Mouse (Mus musculus): Measurements from ENCODE around the gene Gfod2. TPM values are rescaled to one million over a fixed set of nuclear protein-coding genes. Genes with fewer than 3 reads are reported as not detected.

Gene Gfod2
- polyA plus RNA-seq, 1 experiment from 2014 or later, result 18.2 TPM

- no peaks in the 10 kb centered on the region for H3K9me3 ChIP-seq
- H3K27me3 ChIP-seq (ENCODE audit: insufficient read depth, poor library complexity, severe bottlenecking), result no peaks in the 10 kb centered on the region
- peaks cover 19% of the 10 kb centered on the region for H3K4me1 ChIP-seq
- H3K27ac ChIP-seq, result no peak overlapping the region
- 80% methylated on average over 4 of the region's 4 CpGs for WGBS
- no peak for DNase-seq (ENCODE audit: low spot score)
- H3K4me3 ChIP-seq, result no peak overlapping the region
- H3K36me3 ChIP-seq, result peaks cover 5% of the 10 kb centered on the region; the same call in 1 of the 2 replicates
Observed at GRCm38 (mm10) chr8:105743301-105743700, 15.2 kb downstream of the Gfod2 start.

GRCm38 (mm10) chr8:105739216-105739615 lies 19.2 kb downstream of the Gfod2 start:
- H3K36me3 ChIP-seq, result peaks cover 5% of the 10 kb centered on the region; the same call in 1 of the 2 replicates
- 89% methylated on average over 5 of the region's 5 CpGs for whole genome bisulfite sequencing

GRCm38 (mm10) chr8:105732186-105732585 lies 26.3 kb downstream of the Gfod2 start:
- Histone ChIP-seq H3K4me3 (no peak overlapping the region), H3K4me1 (peaks cover 6% of the 10 kb centered on the region; the same call in 1 of the 2 replicates), H3K9me3 (no peaks in the 10 kb centered on the region), H3K36me3 (peaks cover 9% of the 10 kb centered on the region), H3K27me3 (ENCODE audit: insufficient read depth, poor library complexity, severe bottlenecking) (no peaks in the 10 kb centered on the region), H3K27ac (no peak overlapping the region)
- no peak for DNase-seq (ENCODE audit: low spot score)
- WGBS, result 91% methylated on average over 5 of the region's 5 CpGs

More at GRCm38 (mm10) chr8:105739216-105739615, 19.2 kb downstream of the Gfod2 start:
- H3K4me3 ChIP-seq, result no peak overlapping the region
- no peaks in the 10 kb centered on the region for H3K9me3 ChIP-seq
- no peaks in the 10 kb centered on the region for H3K27me3 ChIP-seq (ENCODE audit: insufficient read depth, poor library complexity, severe bottlenecking)
- H3K4me1 ChIP-seq, result peaks cover 6% of the 10 kb centered on the region
- DNase-seq (ENCODE audit: low spot score), result no peak
- H3K27ac ChIP-seq, result no peak overlapping the region

DNA sequence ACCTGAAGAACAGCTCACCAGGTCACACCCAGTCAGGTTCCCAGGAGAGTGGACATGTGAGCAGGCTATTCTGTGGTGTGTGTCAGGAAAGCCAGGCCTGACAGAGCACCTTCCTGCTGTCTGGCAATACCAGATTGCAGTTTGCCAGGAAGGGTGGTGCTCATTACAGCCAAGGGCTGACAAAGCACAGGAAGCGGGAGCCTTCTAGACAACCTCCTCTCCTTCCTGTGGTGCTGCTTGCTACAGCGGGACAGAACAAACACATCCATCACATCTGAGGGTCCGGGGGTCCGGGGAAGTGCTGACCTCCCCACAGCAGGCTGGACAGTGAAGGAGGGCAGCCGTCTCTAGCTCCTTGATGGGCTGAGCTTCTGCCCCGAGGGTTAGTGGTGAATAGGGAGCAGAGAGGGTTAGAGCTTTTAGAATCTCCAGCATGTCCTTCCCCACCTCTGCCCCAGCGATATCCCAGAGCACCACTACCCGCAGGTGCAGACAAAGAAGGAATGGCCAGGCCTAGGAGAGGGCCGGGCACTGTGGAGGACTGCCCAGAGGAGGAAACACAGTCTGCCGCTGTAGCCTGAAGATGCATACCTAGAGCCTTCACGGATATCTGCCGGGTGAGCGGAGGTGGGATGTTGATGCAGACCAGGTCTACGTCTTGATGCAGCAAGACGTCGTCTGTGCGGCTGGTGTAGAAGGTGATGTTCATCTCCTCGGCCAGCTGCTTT lies 30.9 kb downstream of the Gfod2 start:
- H3K27ac ChIP-seq, result peak overlapping the region; percentile 74
- no peaks in the 10 kb centered on the region for H3K27me3 ChIP-seq (ENCODE audit: insufficient read depth, poor library complexity, severe bottlenecking)
- H3K4me3 ChIP-seq, result no peak overlapping the region
- no peaks in the 10 kb centered on the region for H3K9me3 ChIP-seq
- WGBS, result 66% methylated on average over 18 of the region's 18 CpGs
- DNase-seq (ENCODE audit: low spot score), result no peak
- H3K4me1 ChIP-seq, result peaks cover 6% of the 10 kb centered on the region; the same call in 1 of the 2 replicates
- peaks cover 36% of the 10 kb centered on the region for H3K36me3 ChIP-seq

DNA sequence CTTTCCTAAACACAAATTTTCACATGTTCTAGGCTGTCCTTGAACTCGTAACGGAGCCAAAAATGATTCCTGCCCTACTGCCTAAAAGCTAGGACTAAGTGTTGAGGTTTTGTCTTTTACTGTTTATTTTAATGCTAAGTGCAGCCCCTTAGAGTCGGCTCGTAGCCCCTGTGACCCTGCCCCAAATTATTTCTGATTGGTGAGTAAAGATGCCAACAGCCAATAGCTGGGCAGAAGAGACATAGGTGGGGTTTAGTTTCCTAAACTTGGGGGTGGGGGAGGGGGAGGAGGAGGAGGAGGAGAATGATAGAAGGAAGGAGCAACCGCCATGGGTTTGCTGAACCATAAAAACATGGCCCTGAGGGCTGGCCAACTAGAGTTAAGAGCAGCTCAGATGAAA lies 32.7 kb downstream of the Gfod2 start:
- no peak overlapping the region for H3K4me3 ChIP-seq
- no peak overlapping the region for H3K27ac ChIP-seq
- H3K36me3 ChIP-seq, result peaks cover 36% of the 10 kb centered on the region
- no peak for DNase-seq (ENCODE audit: low spot score)
- 73% methylated on average over 5 of the region's 5 CpGs for WGBS
- H3K4me1 ChIP-seq, result peaks cover 6% of the 10 kb centered on the region; the same call in 1 of the 2 replicates
- H3K27me3 ChIP-seq (ENCODE audit: insufficient read depth, poor library complexity, severe bottlenecking), result no peaks in the 10 kb centered on the region
- H3K9me3 ChIP-seq, result no peaks in the 10 kb centered on the region

- no peak for DNase-seq (ENCODE audit: low spot score)
- peaks cover 4% of the 10 kb centered on the region; the same call in 1 of the 2 replicates for H3K4me1 ChIP-seq
- no peaks in the 10 kb centered on the region for H3K9me3 ChIP-seq
- no peak overlapping the region for H3K27ac ChIP-seq
- no peaks in the 10 kb centered on the region for H3K27me3 ChIP-seq (ENCODE audit: insufficient read depth, poor library complexity, severe bottlenecking)
- H3K36me3 ChIP-seq, result peaks cover 33% of the 10 kb centered on the region
- no peak overlapping the region for H3K4me3 ChIP-seq
- 87% methylated on average over 9 of the region's 9 CpGs for WGBS
Observed at GRCm38 (mm10) chr8:105722861-105723260, 35.6 kb downstream of the Gfod2 start.

DNA sequence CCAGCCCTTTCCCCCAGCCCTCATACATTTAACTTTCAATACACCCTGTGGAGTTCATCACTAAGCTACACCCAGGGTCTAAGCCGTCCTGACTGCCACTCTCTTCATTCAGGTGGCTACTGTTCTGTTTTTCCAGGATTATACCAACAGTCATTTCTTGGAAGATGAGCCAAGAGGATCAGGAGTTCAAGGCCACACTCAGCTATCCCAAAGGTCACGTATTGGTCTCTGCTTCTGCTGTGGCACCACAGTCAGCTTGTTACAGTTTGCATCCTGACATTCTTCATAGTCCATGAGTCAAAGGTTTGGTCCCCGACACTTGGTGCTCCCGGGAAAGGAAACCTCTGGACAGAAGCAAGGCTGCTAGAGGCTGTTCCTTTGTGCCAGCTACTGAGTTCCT lies 38.8 kb downstream of the Gfod2 start:
- no peaks in the 10 kb centered on the region for H3K4me1 ChIP-seq
- 83% methylated on average over 4 of the region's 4 CpGs for WGBS
- no peak for DNase-seq (ENCODE audit: low spot score)

DNA sequence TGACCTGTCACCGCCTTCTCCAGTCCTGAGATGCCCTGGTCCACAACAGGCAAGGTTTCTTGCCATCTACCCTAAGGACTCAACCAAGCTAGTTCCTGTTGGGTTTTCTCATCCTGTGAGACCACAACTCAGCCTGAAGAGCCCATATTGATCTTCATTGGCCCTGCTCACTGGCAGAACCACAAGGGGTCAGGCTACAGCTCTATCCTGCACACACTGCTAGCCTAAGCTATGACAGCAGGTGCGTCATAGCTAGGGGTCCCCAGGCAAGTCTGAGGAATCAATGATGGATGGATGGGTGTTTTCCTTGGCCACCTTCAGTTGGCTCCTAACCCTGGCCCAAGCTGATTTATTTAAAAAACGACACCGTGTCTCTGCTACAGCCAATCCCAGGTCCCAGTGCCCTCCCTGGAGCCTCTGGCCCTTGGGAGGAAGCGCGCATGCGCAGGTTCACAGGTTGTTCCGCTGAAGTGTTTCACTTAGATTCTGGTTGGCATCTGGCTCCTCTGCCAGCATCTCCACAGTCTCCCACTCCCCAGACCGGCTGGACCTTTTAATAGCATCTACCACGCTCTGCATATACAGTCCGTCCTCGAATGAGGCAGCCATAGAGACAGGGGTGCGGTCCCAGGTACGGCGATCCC lies 42.0 kb downstream of the Gfod2 start:
- Histone ChIP-seq H3K4me3 (no peak overlapping the region), H3K36me3 (peaks cover 19% of the 10 kb centered on the region), H3K27ac (no peak overlapping the region), H3K27me3 (ENCODE audit: insufficient read depth, poor library complexity, severe bottlenecking) (no peaks in the 10 kb centered on the region), H3K9me3 (no peaks in the 10 kb centered on the region), H3K4me1 (no peaks in the 10 kb centered on the region)
- 85% methylated on average over 15 of the region's 15 CpGs for WGBS
- no peak for DNase-seq (ENCODE audit: low spot score)

More for the DNA sequence above, 38.8 kb downstream of the Gfod2 start:
- Histone ChIP-seq H3K4me3 (no peak overlapping the region), H3K36me3 (peaks cover 34% of the 10 kb centered on the region), H3K27me3 (ENCODE audit: insufficient read depth, poor library complexity, severe bottlenecking) (no peaks in the 10 kb centered on the region), H3K27ac (no peak overlapping the region), H3K9me3 (no peaks in the 10 kb centered on the region)

- Histone ChIP-seq H3K27me3 (ENCODE audit: insufficient read depth, poor library complexity, severe bottlenecking) (no peaks in the 10 kb centered on the region), H3K4me3 (no peak overlapping the region), H3K27ac (0 out of 2 replicates have a peak overlapping the region, but pooled peaks have one; percentile 2), H3K9me3 (no peaks in the 10 kb centered on the region), H3K4me1 (no peaks in the 10 kb centered on the region), H3K36me3 (peaks cover 19% of the 10 kb centered on the region)
- DNase-seq (ENCODE audit: low spot score), result no peak
- 83% methylated on average over 6 of the region's 6 CpGs for WGBS
Observed at GRCm38 (mm10) chr8:105715042-105715441, 43.4 kb downstream of the Gfod2 start.

DNA sequence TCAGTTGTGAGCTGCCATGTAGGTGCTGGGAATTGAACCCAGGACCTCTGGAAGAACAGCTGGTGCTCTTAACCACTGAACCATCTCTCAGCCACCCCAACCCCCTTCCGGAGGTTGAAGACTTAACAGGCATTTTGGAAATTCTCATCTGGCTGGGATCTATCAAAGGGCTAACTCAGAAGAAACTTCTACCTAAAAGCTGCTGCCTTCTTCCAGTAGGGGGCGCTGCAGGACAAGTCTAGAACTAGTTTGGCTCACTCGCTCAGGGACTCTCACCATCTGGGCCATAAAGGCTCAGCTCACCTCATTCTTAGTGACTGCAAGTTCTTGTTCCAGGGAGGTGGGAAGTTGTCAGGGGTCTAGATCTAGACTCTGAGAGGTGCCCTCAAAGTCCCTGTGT lies 44.3 kb downstream of the Gfod2 start:
- Histone ChIP-seq H3K27me3 (ENCODE audit: insufficient read depth, poor library complexity, severe bottlenecking) (no peaks in the 10 kb centered on the region), H3K4me1 (no peaks in the 10 kb centered on the region), H3K36me3 (peaks cover 19% of the 10 kb centered on the region), H3K4me3 (no peak overlapping the region), H3K9me3 (no peaks in the 10 kb centered on the region), H3K27ac (no peak overlapping the region)
- WGBS, result 6% methylated on average over 3 of the region's 3 CpGs
- DNase-seq (ENCODE audit: low spot score), result peak; percentile 93

DNA sequence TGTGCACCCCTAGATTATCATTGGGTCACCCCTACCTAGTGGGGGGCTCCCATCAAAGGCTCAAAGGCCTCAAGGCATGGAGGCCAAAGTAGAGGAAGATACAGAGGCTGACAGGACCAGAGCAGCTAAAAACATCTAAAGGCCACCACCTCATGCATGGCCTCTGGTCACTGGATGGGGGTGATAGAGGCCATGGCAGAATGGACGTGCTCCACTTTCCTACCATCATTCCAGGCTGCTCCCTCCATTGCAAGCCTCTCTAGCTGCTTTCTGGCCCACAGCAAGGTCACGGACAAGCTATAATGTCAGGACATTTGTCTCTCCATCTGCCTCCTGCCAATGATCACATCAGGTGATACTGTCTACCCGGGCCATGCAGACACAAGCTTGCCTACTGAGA lies 46.2 kb downstream of the Gfod2 start:
- H3K27ac ChIP-seq, result no peak overlapping the region
- DNase-seq (ENCODE audit: low spot score), result no peak
- peaks cover 18% of the 10 kb centered on the region for H3K36me3 ChIP-seq
- no peak overlapping the region for H3K4me3 ChIP-seq
- no peaks in the 10 kb centered on the region for H3K9me3 ChIP-seq
- H3K27me3 ChIP-seq (ENCODE audit: insufficient read depth, poor library complexity, severe bottlenecking), result no peaks in the 10 kb centered on the region
- 78% methylated on average over 3 of the region's 3 CpGs for WGBS
- H3K4me1 ChIP-seq, result peaks cover 8% of the 10 kb centered on the region

GRCm38 (mm10) chr8:105709317-105709716 lies 49.1 kb downstream of the Gfod2 start:
- no peak for DNase-seq (ENCODE audit: low spot score)
- Histone ChIP-seq H3K4me3 (no peak overlapping the region), H3K36me3 (peaks cover 3% of the 10 kb centered on the region), H3K4me1 (peaks cover 20% of the 10 kb centered on the region), H3K27me3 (ENCODE audit: insufficient read depth, poor library complexity, severe bottlenecking) (no peaks in the 10 kb centered on the region), H3K9me3 (no peaks in the 10 kb centered on the region), H3K27ac (no peak overlapping the region)
- WGBS, result 74% methylated on average over 14 of the region's 14 CpGs

- 87% methylated on average over 8 of the region's 8 CpGs for WGBS
- H3K27ac ChIP-seq, result no peak overlapping the region
Observed at GRCm38 (mm10) chr8:105708675-105709074, 49.8 kb downstream of the Gfod2 start.

More at GRCm38 (mm10) chr8:105708675-105709074, 49.8 kb downstream of the Gfod2 start:
- Histone ChIP-seq H3K9me3 (no peaks in the 10 kb centered on the region), H3K4me3 (no peak overlapping the region), H3K4me1 (peaks cover 20% of the 10 kb centered on the region), H3K27me3 (ENCODE audit: insufficient read depth, poor library complexity, severe bottlenecking) (no peaks in the 10 kb centered on the region), H3K36me3 (peaks cover 10% of the 10 kb centered on the region)
- no peak for DNase-seq (ENCODE audit: low spot score)
